Mouse (Mus musculus): ENCODE measurements around the gene Cav3.

GRCm38 (mm10) chr6:112493371-112493770 is 34.1 kb downstream of the Cav3 start:
- TF ChIP-seq CTCF (IDR thresholded peaks at IDR 0.05; ENCODE audit: borderline replicate concordance, extremely low read depth, insufficient read depth, insufficient read length) (no peak), POLR2A (IDR thresholded peaks at IDR 0.05; ENCODE audit: borderline replicate concordance, extremely low read depth, insufficient read depth, insufficient read length, poor library complexity, severe bottlenecking) (no peak)
